Mouse (Mus musculus) heart, embryonic 12.5 days (tissue): ENCODE measurements around the gene Itpr1. TPM values are rescaled to one million over a fixed set of nuclear protein-coding genes. Genes with fewer than 3 reads are reported as not detected.

ENCODE experiments used
- ATAC-seq: fragments of 200-750 bp; cut with Nextera tagmentation; 2 replicates; pipeline ENCODE4 v1.8.0; 2017; ENCODE audit warnings: moderate TSS enrichment, moderate library complexity; ENCODE audit not compliant: insufficient number of reproducible peaks, low FRiP score
- H3K27ac ChIP-seq: fragments of 300-500 bp; sonication (generic); 2 replicates; pipeline ENCODE4 v1.5.1; 2016; ENCODE audit warnings: mild to moderate bottlenecking, moderate library complexity; ENCODE audit not compliant: poor library complexity, severe bottlenecking
- H3K27me3 ChIP-seq: fragments of 300-500 bp; sonication (generic); replicated peaks from 2 replicates; pipeline ENCODE4 v1.6.1; 2016; ENCODE audit warnings: mild to moderate bottlenecking, moderate library complexity
- H3K36me3 ChIP-seq: fragments of 300-500 bp; sonication (generic); 2 replicates; pipeline ENCODE4 v1.6.1; 2016; ENCODE audit warnings: mild to moderate bottlenecking, moderate library complexity
- H3K4me1 ChIP-seq: fragments of 300-500 bp; sonication (generic); replicated peaks from 2 replicates; pipeline ENCODE4 v1.6.1; 2016; ENCODE audit warnings: mild to moderate bottlenecking
- H3K4me2 ChIP-seq: fragments of 300-500 bp; sonication (generic); 2 replicates; pipeline ENCODE4 v1.6.1; 2016; ENCODE audit warnings: mild to moderate bottlenecking, moderate library complexity
- H3K4me3 ChIP-seq: fragments of 300-500 bp; sonication (generic); 2 replicates; pipeline ENCODE4 v1.5.1; 2016; ENCODE audit warnings: mild to moderate bottlenecking
- H3K9ac ChIP-seq: fragments of 300-500 bp; sonication (generic); 2 replicates; pipeline ENCODE4 v1.6.1; 2016; ENCODE audit warnings: mild to moderate bottlenecking, moderate library complexity
- H3K9me3 ChIP-seq: fragments of 300-500 bp; sonication (generic); replicated peaks from 2 replicates; pipeline ENCODE4 v1.6.1; 2016; ENCODE audit warnings: mild to moderate bottlenecking, moderate library complexity
- WGBS: fragments of 180-500 bp; shearing (Covaris S2); methylation state at CpG from one replicate; pipeline ENCODE4 v1.1.7; 2016; 5-methylcytosine and 5-hydroxymethylcytosine counted together
- polyA plus RNA-seq: library from polyadenylated mRNA; unstranded; fragments of >200 nt; fragmentation: Nextera tagmentation; extraction: Ambion mirVana; gene quantifications from 2 replicates; pipeline ENCODE4 v1.2.1, GENCODE M21; 2016

Gene Itpr1
- polyA plus RNA-seq, 1 experiment from 2014 or later: 22.0 TPM

DNA sequence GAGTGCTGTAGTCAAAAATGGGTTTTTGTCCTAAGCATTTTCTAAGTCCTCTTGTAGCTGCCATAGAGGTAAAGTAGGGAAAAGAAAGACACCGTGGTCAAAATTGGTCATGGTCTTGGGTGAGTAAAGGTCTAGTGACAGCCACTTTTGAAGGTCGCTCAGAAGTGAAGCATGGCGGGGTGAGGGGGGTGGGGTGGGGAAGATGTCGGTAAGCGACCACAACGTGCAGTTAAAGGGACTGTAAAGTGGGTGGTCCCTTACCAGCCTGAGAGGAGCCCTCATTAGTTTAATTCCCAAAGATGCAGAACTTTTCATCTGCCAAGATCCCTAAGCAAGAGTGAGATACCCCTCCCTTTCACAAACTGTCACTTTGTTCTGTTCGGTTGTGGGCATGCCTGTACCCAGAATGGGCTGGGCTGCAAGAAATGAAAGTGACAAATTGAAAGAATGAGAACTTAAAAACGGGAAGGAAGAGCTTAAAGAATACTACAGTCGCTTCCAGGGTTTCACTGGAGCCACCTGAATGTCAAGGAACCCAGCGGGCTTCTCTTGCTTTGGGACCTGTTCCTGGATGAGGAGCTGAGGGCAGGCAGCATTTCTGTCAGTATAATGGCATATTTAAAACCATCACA lies 1.5 kb downstream of the Itpr1 start:
- Histone ChIP-seq H3K36me3 (peaks cover 15% of the 10 kb centered on the region), H3K4me1 (peaks cover 36% of the 10 kb centered on the region), H3K9me3 (no peaks in the 10 kb centered on the region), H3K27ac (no peak overlapping the region), H3K4me2 (peak overlapping the region; percentile 74), H3K4me3 (peak overlapping the region; percentile 90), H3K9ac (peak overlapping the region; percentile 86), H3K27me3 (no peaks in the 10 kb centered on the region)
- no peak for ATAC-seq
- whole genome bisulfite sequencing: 10% methylated on average over 10 of the region's 10 CpGs

DNA sequence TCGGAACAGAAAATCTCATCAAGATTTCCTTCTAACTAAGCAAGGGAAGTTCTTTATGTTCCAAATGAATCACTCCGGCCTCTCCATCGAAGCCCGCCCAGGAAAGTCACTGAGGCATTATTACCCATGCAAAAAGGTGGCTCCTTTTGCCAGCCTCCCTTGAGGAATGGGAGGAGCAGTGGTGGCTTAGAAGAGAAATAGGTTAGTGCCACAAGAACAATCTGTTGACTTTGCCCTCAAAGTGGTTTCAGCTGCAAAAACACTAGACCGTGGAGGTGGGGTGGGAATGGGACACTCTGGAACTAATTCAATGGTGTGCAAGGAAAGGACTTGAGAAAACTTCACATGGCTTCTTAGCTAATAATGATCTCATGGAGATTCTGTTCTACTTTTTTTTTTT lies 3.2 kb downstream of the Itpr1 start:
- ATAC-seq: no peak
- Histone ChIP-seq H3K36me3 (peaks cover 23% of the 10 kb centered on the region), H3K9ac (no peak overlapping the region), H3K27me3 (no peaks in the 10 kb centered on the region), H3K27ac (no peak overlapping the region), H3K4me2 (0 out of 2 replicates have a peak overlapping the region, but pooled peaks have one; percentile 74), H3K4me3 (no peak overlapping the region), H3K9me3 (no peaks in the 10 kb centered on the region), H3K4me1 (peaks cover 28% of the 10 kb centered on the region)
- 80% methylated on average over 5 of the region's 5 CpGs for WGBS

DNA sequence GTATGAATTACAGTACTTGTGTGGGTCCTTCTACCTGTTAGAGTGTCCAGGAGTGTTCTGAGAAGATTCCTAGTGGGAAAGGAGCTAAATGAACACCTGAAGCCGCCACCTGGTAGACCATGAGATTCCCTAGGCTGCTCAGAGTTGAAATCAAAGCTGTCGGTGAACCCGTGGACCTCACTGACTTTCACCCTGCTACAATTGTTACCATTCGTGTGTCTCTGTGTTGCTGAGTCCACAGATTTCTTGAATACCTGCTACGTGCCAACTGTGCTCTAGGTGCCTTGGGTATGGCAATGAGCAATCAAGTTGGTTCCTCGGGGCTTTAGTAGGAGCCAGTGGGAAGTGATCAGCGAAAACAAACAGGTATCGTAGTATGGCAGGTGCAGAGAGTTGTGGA lies 3.9 kb downstream of the Itpr1 start:
- no peaks in the 10 kb centered on the region for H3K9me3 ChIP-seq
- WGBS: 87% methylated on average over 8 of the region's 8 CpGs
- H3K9ac ChIP-seq: no peak overlapping the region
- H3K4me3 ChIP-seq: no peak overlapping the region
- no peaks in the 10 kb centered on the region for H3K27me3 ChIP-seq
- H3K27ac ChIP-seq: no peak overlapping the region
- peaks cover 23% of the 10 kb centered on the region for H3K36me3 ChIP-seq
- H3K4me2 ChIP-seq: no peak overlapping the region
- peaks cover 25% of the 10 kb centered on the region for H3K4me1 ChIP-seq
- no peak for ATAC-seq

DNA sequence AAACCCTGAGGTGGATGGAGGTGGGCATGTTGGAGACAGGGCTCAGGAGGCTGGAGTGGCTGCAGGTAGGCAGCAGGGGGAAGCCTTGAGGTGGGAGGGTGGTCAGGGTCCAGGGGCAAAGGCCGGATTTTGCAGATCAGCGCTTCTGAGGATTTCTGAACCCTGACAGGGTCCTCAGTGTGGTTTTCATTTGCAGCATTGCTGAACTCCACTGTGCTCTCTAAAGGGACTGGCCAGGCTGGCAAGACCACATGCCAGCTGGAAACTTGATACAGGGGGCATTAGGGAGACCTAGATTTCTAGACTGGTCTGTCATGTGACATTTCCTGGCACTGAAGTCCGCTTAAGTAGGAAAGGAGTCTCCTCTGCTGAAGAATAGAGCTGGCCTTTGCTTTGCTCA lies 5.1 kb downstream of the Itpr1 start:
- Histone ChIP-seq H3K27ac (no peak overlapping the region), H3K9me3 (no peaks in the 10 kb centered on the region), H3K4me2 (no peak overlapping the region), H3K27me3 (no peaks in the 10 kb centered on the region), H3K36me3 (peaks cover 23% of the 10 kb centered on the region), H3K4me3 (no peak overlapping the region), H3K9ac (no peak overlapping the region), H3K4me1 (peaks cover 27% of the 10 kb centered on the region)
- ATAC-seq: no peak
- WGBS: 84% methylated on average over 3 of the region's 3 CpGs

DNA sequence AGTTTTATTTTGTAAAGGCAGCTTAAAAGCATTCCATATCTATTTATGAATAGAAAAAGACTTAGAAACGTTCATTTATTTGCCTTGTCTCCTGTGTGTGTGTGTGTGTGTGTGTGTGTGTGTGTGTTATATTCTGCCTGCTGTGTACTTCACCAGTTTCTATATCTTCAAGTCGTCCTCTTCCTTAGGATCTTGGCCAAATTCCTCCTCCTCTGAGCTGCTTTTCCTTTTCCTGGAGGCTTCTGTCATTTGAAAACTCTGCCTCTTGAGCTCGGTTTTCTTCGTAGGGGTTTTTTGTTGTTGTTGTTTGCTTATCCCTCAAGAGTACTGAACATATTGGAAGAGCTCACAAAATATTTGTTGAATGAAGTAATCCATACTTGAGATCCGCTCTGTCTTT lies 9.5 kb downstream of the Itpr1 start:
- Histone ChIP-seq H3K4me1 (peaks cover 35% of the 10 kb centered on the region), H3K4me2 (no peak overlapping the region), H3K27ac (no peak overlapping the region), H3K9ac (no peak overlapping the region), H3K36me3 (peaks cover 21% of the 10 kb centered on the region), H3K27me3 (no peaks in the 10 kb centered on the region), H3K4me3 (no peak overlapping the region), H3K9me3 (no peaks in the 10 kb centered on the region)
- 55% methylated on average over 5 of the region's 5 CpGs for WGBS
- no peak for ATAC-seq

DNA sequence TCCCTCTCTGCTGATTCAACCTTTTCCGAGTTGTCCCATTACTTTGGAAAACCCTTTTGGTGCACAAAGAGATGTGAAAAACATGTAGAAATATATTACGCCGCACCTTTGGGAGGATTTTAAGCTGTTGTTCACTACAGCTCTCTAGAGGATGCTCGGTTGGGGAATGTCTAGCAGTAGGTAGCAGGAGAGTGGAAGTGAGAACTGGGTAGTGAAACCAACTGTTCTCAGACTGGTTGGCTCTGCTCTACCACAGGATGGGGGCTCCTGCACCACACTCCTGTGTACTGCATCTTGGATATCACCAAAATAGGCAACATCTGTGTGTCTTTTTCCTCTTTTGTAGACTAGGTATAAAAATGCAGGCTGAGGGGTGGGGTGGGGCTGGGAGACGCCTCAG lies 10.0 kb downstream of the Itpr1 start:
- Histone ChIP-seq H3K4me3 (no peak overlapping the region), H3K27me3 (no peaks in the 10 kb centered on the region), H3K9me3 (no peaks in the 10 kb centered on the region), H3K4me1 (peaks cover 40% of the 10 kb centered on the region), H3K36me3 (peaks cover 19% of the 10 kb centered on the region), H3K27ac (no peak overlapping the region), H3K4me2 (no peak overlapping the region), H3K9ac (no peak overlapping the region)
- WGBS: 87% methylated on average over 5 of the region's 5 CpGs
- no peak for ATAC-seq

- Histone ChIP-seq H3K4me1 (peaks cover 46% of the 10 kb centered on the region), H3K4me3 (no peak overlapping the region), H3K36me3 (peaks cover 8% of the 10 kb centered on the region), H3K4me2 (no peak overlapping the region), H3K27ac (no peak overlapping the region), H3K27me3 (no peaks in the 10 kb centered on the region), H3K9me3 (no peaks in the 10 kb centered on the region), H3K9ac (no peak overlapping the region)
- ATAC-seq: no peak
- 85% methylated on average over 4 of the region's 4 CpGs for WGBS
These were observed 11.5 kb downstream of the Itpr1 start for GRCm38 (mm10) chr6:108224361-108224760.

GRCm38 (mm10) chr6:108225027-108225426 lies 12.1 kb downstream of the Itpr1 start:
- Histone ChIP-seq H3K27ac (no peak overlapping the region), H3K9me3 (no peaks in the 10 kb centered on the region), H3K4me2 (no peak overlapping the region), H3K36me3 (peaks cover 1% of the 10 kb centered on the region; the same call in 1 of the 2 replicates), H3K27me3 (no peaks in the 10 kb centered on the region), H3K4me3 (no peak overlapping the region), H3K4me1 (peaks cover 46% of the 10 kb centered on the region), H3K9ac (no peak overlapping the region)
- WGBS: 81% methylated on average over 2 of the region's 2 CpGs
- no peak for ATAC-seq

DNA sequence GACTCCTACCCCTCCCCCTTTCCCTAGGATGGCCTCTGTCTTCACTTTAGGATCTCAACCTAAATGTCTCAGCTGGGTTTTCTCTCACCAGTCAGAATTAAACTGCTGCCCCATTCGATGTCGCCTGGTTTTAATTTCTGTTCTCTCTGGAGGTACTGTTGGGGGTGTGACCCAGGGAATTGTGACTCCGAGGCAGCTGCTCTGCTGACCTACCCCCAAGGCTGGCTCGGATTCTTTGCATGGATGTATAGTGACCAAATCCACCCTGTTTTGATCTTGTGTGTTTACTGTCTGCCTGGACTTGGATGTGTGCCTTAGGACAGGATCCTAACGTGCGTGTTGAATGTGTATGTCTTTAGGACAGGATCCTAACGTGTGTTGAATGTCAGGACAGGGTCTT lies 13.3 kb downstream of the Itpr1 start:
- H3K36me3 ChIP-seq: no peaks in the 10 kb centered on the region
- H3K27ac ChIP-seq: no peak overlapping the region
- H3K4me3 ChIP-seq: no peak overlapping the region
- WGBS: 70% methylated on average over 7 of the region's 7 CpGs
- H3K4me2 ChIP-seq: no peak overlapping the region
- H3K27me3 ChIP-seq: no peaks in the 10 kb centered on the region
- peaks cover 46% of the 10 kb centered on the region for H3K4me1 ChIP-seq
- H3K9ac ChIP-seq: no peak overlapping the region
- ATAC-seq: no peak
- no peaks in the 10 kb centered on the region for H3K9me3 ChIP-seq

GRCm38 (mm10) chr6:108227461-108227860 lies 14.6 kb downstream of the Itpr1 start:
- H3K4me1 ChIP-seq: peaks cover 49% of the 10 kb centered on the region
- H3K27ac ChIP-seq: no peak overlapping the region
- no peak for ATAC-seq
- H3K9me3 ChIP-seq: no peaks in the 10 kb centered on the region
- no peaks in the 10 kb centered on the region for H3K27me3 ChIP-seq
- no peak overlapping the region for H3K4me3 ChIP-seq
- no peak overlapping the region for H3K9ac ChIP-seq
- H3K36me3 ChIP-seq: no peaks in the 10 kb centered on the region
- 64% methylated on average over 6 of the region's 6 CpGs for WGBS
- H3K4me2 ChIP-seq: no peak overlapping the region

- no peaks in the 10 kb centered on the region for H3K36me3 ChIP-seq
- no peak overlapping the region for H3K9ac ChIP-seq
- no peaks in the 10 kb centered on the region for H3K27me3 ChIP-seq
- H3K27ac ChIP-seq: no peak overlapping the region
- H3K4me3 ChIP-seq: no peak overlapping the region
- peaks cover 55% of the 10 kb centered on the region for H3K4me1 ChIP-seq
- no peak overlapping the region for H3K4me2 ChIP-seq
- no peak for ATAC-seq
- 67% methylated on average over 6 of the region's 6 CpGs for WGBS
- H3K9me3 ChIP-seq: no peaks in the 10 kb centered on the region
These were observed 15.2 kb downstream of the Itpr1 start for GRCm38 (mm10) chr6:108228048-108228447.

- 24% methylated on average over 2 of the region's 2 CpGs for WGBS
- Histone ChIP-seq H3K9ac (no peak overlapping the region), H3K4me2 (no peak overlapping the region), H3K4me3 (no peak overlapping the region), H3K9me3 (no peaks in the 10 kb centered on the region), H3K27me3 (no peaks in the 10 kb centered on the region), H3K36me3 (no peaks in the 10 kb centered on the region), H3K4me1 (peaks cover 60% of the 10 kb centered on the region), H3K27ac (no peak overlapping the region)
- ATAC-seq: no peak
These were observed 15.7 kb downstream of the Itpr1 start for GRCm38 (mm10) chr6:108228601-108229000.
